Mouse (Mus musculus): ENCODE results near the gene Slc3a1.

Gene Slc3a1

GRCm38 (mm10) chr17:85037855-85038254 is 9.7 kb downstream of the Slc3a1 start:
- DNase-seq (ENCODE audit: low read depth), result no peak

GRCm38 (mm10) chr17:85038311-85038710 is 10.1 kb downstream of the Slc3a1 start:
- DNase-seq (ENCODE audit: low read depth), result no peak

- DNase-seq (ENCODE audit: low read depth), result no peak
Measured at GRCm38 (mm10) chr17:85038761-85039160, 10.6 kb downstream of the Slc3a1 start.

GRCm38 (mm10) chr17:85040913-85041312 is 12.7 kb downstream of the Slc3a1 start:
- no peak for DNase-seq (ENCODE audit: low read depth)

- no peak for DNase-seq (ENCODE audit: low read depth)
Measured at GRCm38 (mm10) chr17:85042419-85042818, 14.2 kb downstream of the Slc3a1 start.

GRCm38 (mm10) chr17:85043404-85043816 is 15.2 kb downstream of the Slc3a1 start:
- DNase-seq (ENCODE audit: low read depth), result no peak

- DNase-seq (ENCODE audit: low read depth), result no peak
Measured at GRCm38 (mm10) chr17:85044466-85044865, 16.3 kb downstream of the Slc3a1 start.

- no peak for DNase-seq (ENCODE audit: low read depth)
Measured at GRCm38 (mm10) chr17:85045160-85045559, 17.0 kb downstream of the Slc3a1 start.

- no peak for DNase-seq (ENCODE audit: low read depth)
Measured at GRCm38 (mm10) chr17:85048379-85048778, 20.2 kb downstream of the Slc3a1 start.

- DNase-seq (ENCODE audit: low read depth), result no peak
Measured at GRCm38 (mm10) chr17:85058276-85058675, 30.1 kb downstream of the Slc3a1 start.

GRCm38 (mm10) chr17:85059136-85059535 is 31.0 kb downstream of the Slc3a1 start:
- no peak for DNase-seq (ENCODE audit: low read depth)

- no peak for DNase-seq (ENCODE audit: low read depth)
Measured at GRCm38 (mm10) chr17:85063560-85063959, 35.4 kb downstream of the Slc3a1 start.

GRCm38 (mm10) chr17:85067331-85067730 is 39.2 kb downstream of the Slc3a1 start:
- DNase-seq (ENCODE audit: low read depth), result no peak

GRCm38 (mm10) chr17:85070658-85071057 is 42.5 kb downstream of the Slc3a1 start:
- DNase-seq (ENCODE audit: low read depth), result no peak

- no peak for DNase-seq (ENCODE audit: low read depth)
Measured at GRCm38 (mm10) chr17:85071088-85071775, 43.1 kb downstream of the Slc3a1 start.

- no peak for DNase-seq (ENCODE audit: low read depth)
Measured at GRCm38 (mm10) chr17:85072383-85072782, 44.2 kb downstream of the Slc3a1 start.

GRCm38 (mm10) chr17:85073214-85073613 is 45.0 kb downstream of the Slc3a1 start:
- DNase-seq (ENCODE audit: low read depth), result no peak

- no peak for DNase-seq (ENCODE audit: low read depth)
Measured at GRCm38 (mm10) chr17:85074083-85074482, 45.9 kb downstream of the Slc3a1 start.

- DNase-seq (ENCODE audit: low read depth), result no peak
Measured at GRCm38 (mm10) chr17:85079276-85079675, 51.1 kb downstream of the Slc3a1 start.

- no peak for DNase-seq (ENCODE audit: low read depth)
Measured at GRCm38 (mm10) chr17:85080781-85081180, 52.6 kb downstream of the Slc3a1 start.

GRCm38 (mm10) chr17:85085335-85085734 is 57.2 kb downstream of the Slc3a1 start:
- no peak for DNase-seq (ENCODE audit: low read depth)

- no peak for DNase-seq (ENCODE audit: low read depth)
Measured at GRCm38 (mm10) chr17:85086501-85086900, 58.3 kb downstream of the Slc3a1 start.

- DNase-seq (ENCODE audit: low read depth), result no peak
Measured at GRCm38 (mm10) chr17:85087591-85087990, 59.4 kb downstream of the Slc3a1 start.

GRCm38 (mm10) chr17:85088401-85088800 is 60.2 kb downstream of the Slc3a1 start:
- no peak for DNase-seq (ENCODE audit: low read depth)
